Mouse (Mus musculus) bone marrow macrophage, adult 2 months (primary cell): ENCODE data around the gene Kcnh1. TPM values are rescaled to one million over a fixed set of nuclear protein-coding genes. Genes with fewer than 3 reads are reported as not detected.

Experiments
- H3K27ac ChIP-seq: 2 replicates; pipeline ENCODE4 v1.5.1; 2012; ENCODE audit warnings: low read depth, low read length; ENCODE audit not compliant: insufficient read depth
- H3K4me1 ChIP-seq: 2 replicates; pipeline ENCODE4 v1.6.1; 2012; ENCODE audit warnings: low read length; ENCODE audit not compliant: control insufficient read depth, insufficient read depth
- H3K4me3 ChIP-seq: 2 replicates; pipeline ENCODE4 v1.5.1; 2012; ENCODE audit warnings: mild to moderate bottlenecking, low read length, moderate library complexity; ENCODE audit not compliant: insufficient read depth
- CTCF ChIP-seq: IDR thresholded peaks from 2 replicates; pipeline ENCODE4 v1.5.1; 2012; ENCODE audit warnings: low read depth, mild to moderate bottlenecking, low read length, moderate library complexity
- POLR2A ChIP-seq: IDR thresholded peaks from 2 replicates; pipeline ENCODE4 v1.6.1; 2012; ENCODE audit warnings: mild to moderate bottlenecking, low read depth, low read length, borderline replicate concordance
- polyA plus RNA-seq: library from polyadenylated mRNA; stranded (reverse); fragments of >200 nt; gene quantifications from 2 replicates; pipeline ENCODE4 v1.2.4, GENCODE M21; 2012; ENCODE audit not compliant: missing spikeins, insufficient read depth, insufficient read length

Gene Kcnh1
- polyA plus RNA-seq, 1 experiment, result not detected

DNA sequence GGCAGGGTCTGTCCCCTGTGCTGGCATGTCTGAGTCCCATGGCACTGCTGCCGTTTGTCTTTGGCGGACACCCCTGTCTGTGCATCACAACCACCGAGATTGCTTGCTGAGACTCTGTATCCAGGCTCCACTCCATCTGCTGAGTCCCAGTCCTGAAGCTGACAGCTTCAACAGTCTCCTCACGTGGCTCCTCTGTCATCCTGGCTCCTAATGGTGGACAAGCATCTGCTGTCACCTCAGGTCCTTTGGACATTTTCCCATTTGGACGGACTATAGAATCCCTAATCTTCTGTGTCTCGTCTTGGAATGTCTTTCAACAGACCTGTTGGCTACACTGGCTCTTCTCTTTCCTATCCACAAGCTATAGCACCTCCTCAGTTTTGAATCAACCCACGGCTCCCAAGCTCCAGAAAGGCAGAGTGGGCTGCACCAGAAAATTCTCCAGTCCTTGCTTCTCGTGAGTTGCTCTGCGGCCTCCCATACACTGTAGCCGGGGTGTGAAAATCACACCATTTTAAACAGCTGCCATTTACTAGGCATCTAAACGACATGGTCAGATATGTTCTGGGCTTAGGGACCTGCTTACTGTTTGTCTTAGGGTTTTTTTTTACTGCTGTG is 104.8 kb downstream of the Kcnh1 start:
- TF ChIP-seq CTCF, result no peak
- TF ChIP-seq POLR2A, result no peak
- Histone ChIP-seq H3K4me3 (no peak overlapping the region), H3K4me1 (no peaks in the 10 kb centered on the region), H3K27ac (no peak overlapping the region)

DNA sequence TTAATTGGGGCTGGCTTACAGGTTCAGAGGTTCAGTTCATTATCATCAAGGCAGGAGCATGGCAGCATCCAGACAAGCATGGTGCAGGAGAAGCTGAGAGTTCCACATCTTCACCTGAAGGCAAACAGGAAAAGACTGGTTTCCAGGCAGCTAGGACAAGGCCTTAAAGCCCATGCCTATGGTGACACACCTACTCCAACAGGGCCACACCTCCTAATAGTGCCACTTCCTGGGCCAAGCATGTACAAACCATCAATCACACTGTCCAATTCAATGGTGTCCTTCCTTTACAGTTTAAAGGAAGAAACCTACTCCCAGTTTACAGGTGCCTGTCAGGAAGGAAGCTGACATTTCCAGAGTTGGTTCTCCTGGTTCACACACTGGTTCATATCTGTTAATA is 105.3 kb downstream of the Kcnh1 start:
- no peak overlapping the region for H3K27ac ChIP-seq
- no peak overlapping the region for H3K4me3 ChIP-seq
- no peaks in the 10 kb centered on the region for H3K4me1 ChIP-seq
- TF ChIP-seq CTCF, result no peak
- no peak for TF ChIP-seq POLR2A

DNA sequence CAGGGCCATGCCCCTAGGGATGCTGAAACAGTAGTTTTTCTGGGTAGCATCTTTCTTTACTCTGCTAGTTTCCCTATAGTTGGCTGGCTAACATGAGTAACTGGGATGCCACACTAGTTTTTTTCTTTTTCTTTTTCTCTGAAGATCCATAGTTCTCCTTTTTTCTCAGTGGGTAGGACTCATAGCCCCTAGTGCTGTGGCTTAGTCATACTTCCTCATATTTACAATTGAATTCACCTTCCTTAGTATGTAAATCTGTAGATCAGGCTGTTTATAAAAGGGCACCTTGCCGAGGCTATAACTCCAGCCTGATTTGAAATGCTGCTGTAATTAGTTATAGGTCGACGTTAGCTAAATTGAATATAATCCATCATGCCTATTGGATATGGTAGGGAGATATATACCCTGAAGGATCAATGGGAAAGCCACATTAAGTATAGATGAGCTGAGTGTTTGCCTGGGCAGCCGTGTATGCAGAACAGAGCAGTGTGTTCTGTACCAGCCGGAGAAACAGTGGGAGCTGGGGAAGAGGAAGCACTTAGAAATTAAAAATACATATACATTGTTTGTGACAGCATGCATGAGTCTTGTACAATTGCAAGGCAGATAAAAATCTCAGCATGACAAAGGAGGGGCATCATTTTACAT is 107.0 kb downstream of the Kcnh1 start:
- Histone ChIP-seq H3K4me1 (no peaks in the 10 kb centered on the region), H3K27ac (no peak overlapping the region), H3K4me3 (no peak overlapping the region)
- TF ChIP-seq CTCF (no peak), POLR2A (no peak)

GRCm38 (mm10) chr1:192300417-192300816 is 109.8 kb downstream of the Kcnh1 start:
- Histone ChIP-seq H3K4me3 (no peak overlapping the region), H3K27ac (no peak overlapping the region), H3K4me1 (no peaks in the 10 kb centered on the region)
- TF ChIP-seq POLR2A (no peak), CTCF (no peak)

DNA sequence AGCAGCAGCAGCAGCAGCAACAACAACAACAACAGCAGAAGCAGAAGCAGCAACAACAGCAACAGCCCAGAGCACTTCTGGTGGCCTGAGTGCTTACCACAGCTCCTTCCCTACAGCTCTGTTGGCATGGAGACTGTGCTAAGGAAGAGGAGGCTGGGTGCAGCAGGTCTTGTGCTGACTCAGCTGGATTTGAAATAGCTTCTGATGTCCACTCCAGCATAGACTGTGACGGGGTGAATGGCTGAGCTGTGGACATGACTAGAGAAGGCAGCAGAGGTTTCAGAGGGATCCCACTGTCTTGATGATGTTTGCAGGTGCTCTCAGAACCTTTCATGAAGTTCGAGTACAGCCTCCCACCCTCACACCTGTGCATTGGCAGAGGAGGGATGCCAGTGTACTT is 113.0 kb downstream of the Kcnh1 start:
- TF ChIP-seq CTCF (no peak), POLR2A (no peak)
- no peak overlapping the region for H3K27ac ChIP-seq
- H3K4me1 ChIP-seq, result no peaks in the 10 kb centered on the region
- H3K4me3 ChIP-seq, result no peak overlapping the region

GRCm38 (mm10) chr1:192305155-192305554 is 114.6 kb downstream of the Kcnh1 start:
- H3K4me1 ChIP-seq, result no peaks in the 10 kb centered on the region

DNA sequence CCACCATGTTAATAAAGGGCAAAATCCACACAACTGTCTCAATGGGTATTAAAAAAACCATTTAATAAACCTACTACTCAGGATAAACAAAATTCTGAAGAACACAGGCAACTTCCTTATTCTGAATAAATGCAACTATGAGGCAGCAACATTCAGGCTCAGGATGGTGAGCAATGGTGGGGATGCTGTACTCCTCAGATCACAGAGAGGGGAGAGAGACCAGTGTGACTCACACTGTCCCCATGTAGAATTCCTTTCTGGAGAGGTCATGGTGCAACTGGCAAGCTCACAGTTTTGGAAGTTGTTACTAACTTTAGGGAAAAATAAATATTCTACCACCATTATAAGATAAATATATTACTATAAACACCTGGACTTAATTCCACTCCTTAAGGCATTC is 116.5 kb downstream of the Kcnh1 start:
- no peaks in the 10 kb centered on the region for H3K4me1 ChIP-seq
- H3K27ac ChIP-seq, result no peak overlapping the region
- H3K4me3 ChIP-seq, result no peak overlapping the region
- no peak for TF ChIP-seq POLR2A
- no peak for TF ChIP-seq CTCF

More at GRCm38 (mm10) chr1:192305155-192305554, 114.6 kb downstream of the Kcnh1 start:
- no peak for TF ChIP-seq CTCF
- TF ChIP-seq POLR2A, result no peak
- Histone ChIP-seq H3K4me3 (no peak overlapping the region), H3K27ac (no peak overlapping the region)

GRCm38 (mm10) chr1:192311298-192311697 is 120.7 kb downstream of the Kcnh1 start:
- TF ChIP-seq POLR2A, result no peak
- no peak for TF ChIP-seq CTCF
- no peaks in the 10 kb centered on the region for H3K4me1 ChIP-seq
- no peak overlapping the region for H3K4me3 ChIP-seq
- no peak overlapping the region for H3K27ac ChIP-seq

DNA sequence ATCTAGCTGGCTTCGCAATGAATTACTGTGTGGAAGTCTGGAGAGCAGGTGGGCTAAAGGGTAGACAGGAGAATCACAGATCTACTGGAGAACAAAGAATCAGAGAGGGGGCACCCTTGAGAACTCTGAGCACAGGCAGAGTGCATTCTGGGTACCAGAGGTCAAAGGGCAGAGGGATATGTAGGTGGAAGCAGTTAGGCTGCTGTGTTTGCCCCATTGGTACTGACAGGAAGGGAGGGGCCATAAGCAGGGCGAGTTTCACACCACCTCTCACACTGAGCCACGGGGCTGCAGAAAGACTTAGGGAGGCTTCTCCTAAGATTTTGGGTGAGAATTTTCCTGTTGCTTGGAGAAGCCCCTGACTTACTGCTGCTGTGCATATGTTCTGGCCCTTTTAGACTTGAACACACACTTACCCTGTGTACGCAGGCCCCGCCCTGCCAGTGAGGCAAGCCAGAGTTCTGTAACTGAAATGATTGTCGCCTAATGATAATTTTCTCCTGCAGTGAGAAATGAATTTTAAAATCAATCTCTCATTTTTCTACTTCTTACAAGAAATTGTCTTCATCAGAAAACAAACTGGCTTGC is 121.4 kb downstream of the Kcnh1 start:
- no peak overlapping the region for H3K27ac ChIP-seq
- no peak overlapping the region for H3K4me3 ChIP-seq
- TF ChIP-seq POLR2A (no peak), CTCF (no peak)
- no peaks in the 10 kb centered on the region for H3K4me1 ChIP-seq

GRCm38 (mm10) chr1:192312446-192312845 is 121.9 kb downstream of the Kcnh1 start:
- no peak overlapping the region for H3K4me3 ChIP-seq
- H3K4me1 ChIP-seq, result no peaks in the 10 kb centered on the region
- no peak overlapping the region for H3K27ac ChIP-seq
- no peak for TF ChIP-seq POLR2A
- TF ChIP-seq CTCF, result no peak
